Mouse (Mus musculus) layer of hippocampus, adult 2 months (tissue): ENCODE measurements around the gene Stmn3. TPM values are rescaled to one million over a fixed set of nuclear protein-coding genes. Genes with fewer than 3 reads are reported as not detected.
A peak's percentile ranks its signal among the peaks of the same experiment; 100 is the strongest.

ENCODE experiments used
- DNase-seq, 2 experiments: peaks; one replicate each; pipeline ENCODE4 v3.0.0; 2022; ENCODE audit warnings: low spot score in 2 of 2
- H3K27ac ChIP-seq: fragments of 200-600 bp; 2 replicates; pipeline ENCODE4 v1.8.1; 2022
- H3K4me3 ChIP-seq: fragments of 200-600 bp; 2 replicates; pipeline ENCODE4 v1.8.1; 2022; ENCODE audit warnings: mild to moderate bottlenecking
- CTCF ChIP-seq: fragments of 200-600 bp; conservative IDR thresholded peaks from 2 replicates; pipeline ENCODE4 v1.8.1; 2022; ENCODE audit warnings: antibody characterized with exemption, mild to moderate bottlenecking, moderate library complexity
- total RNA-seq, 2 experiments: library from RNA; stranded (reverse); gene quantifications; 2 replicates each; pipeline ENCODE4 v1.2.3; 2021

Stmn3 gene
- total RNA-seq, 2 experiments from 2014 or later, result 527 to 593 TPM

- no peak for DNase-seq
- TF ChIP-seq CTCF, result no peak
Observed at GRCm38 (mm10) chr2:181313006-181313343, 1.3 kb downstream of the Stmn3 start.

GRCm38 (mm10) chr2:181312435-181312834 lies 1.9 kb downstream of the Stmn3 start:
- no peak for TF ChIP-seq CTCF
- Histone ChIP-seq H3K4me3 (peak overlapping the region; percentile 67), H3K27ac (peak overlapping the region; percentile 95; the same call in 1 of the 2 replicates)
- DNase-seq, result no peak

More at GRCm38 (mm10) chr2:181313006-181313343, 1.3 kb downstream of the Stmn3 start:
- peak overlapping the region; percentile 67 for H3K4me3 ChIP-seq
- peak overlapping the region; percentile 95 for H3K27ac ChIP-seq

GRCm38 (mm10) chr2:181307144-181307804 lies 7.0 kb downstream of the Stmn3 start:
- Histone ChIP-seq H3K4me3 (no peak overlapping the region), H3K27ac (no peak overlapping the region; the same call in 1 of the 2 replicates)
- DNase-seq, result peak; percentile 47 to 64
- TF ChIP-seq CTCF, result peak; percentile 76

- no peak overlapping the region for H3K4me3 ChIP-seq
- DNase-seq, result no peak
Observed at GRCm38 (mm10) chr2:181304944-181305343, 9.4 kb downstream of the Stmn3 start.

GRCm38 (mm10) chr2:181302041-181302440 lies 12.3 kb downstream of the Stmn3 start:
- H3K27ac ChIP-seq, result no peak overlapping the region
- no peak for TF ChIP-seq CTCF
- DNase-seq, result no peak
- no peak overlapping the region for H3K4me3 ChIP-seq

More at GRCm38 (mm10) chr2:181304944-181305343, 9.4 kb downstream of the Stmn3 start:
- no peak overlapping the region for H3K27ac ChIP-seq
- no peak for TF ChIP-seq CTCF

GRCm38 (mm10) chr2:181290937-181291336 lies 23.4 kb downstream of the Stmn3 start:
- Histone ChIP-seq H3K27ac (no peak overlapping the region), H3K4me3 (no peak overlapping the region)
- TF ChIP-seq CTCF, result no peak
- DNase-seq, result no peak

- peak overlapping the region; percentile 94 for H3K4me3 ChIP-seq
- no peak for TF ChIP-seq CTCF
- H3K27ac ChIP-seq, result peak overlapping the region; percentile 99; the same call in 1 of the 2 replicates
- DNase-seq, result no peak
Observed at GRCm38 (mm10) chr2:181288691-181289090, 25.6 kb downstream of the Stmn3 start.

- peak within 1 kb of the TSS; percentile 99 for H3K27ac ChIP-seq
- TF ChIP-seq CTCF, result peak; percentile 69
- H3K4me3 ChIP-seq, result peak within 1 kb of the TSS; percentile 94
- DNase-seq, result peak; percentile 88 to 94
Observed at GRCm38 (mm10) chr2:181287958-181288350, 26.3 kb downstream of the Stmn3 start, which contains the start of gene Gmeb2. Gene Gmeb2, minus strand, starts transcription at chr2:181288035.

GRCm38 (mm10) chr2:181287338-181287957 lies 26.9 kb downstream of the Stmn3 start:
- peak overlapping the region; percentile 99 for H3K27ac ChIP-seq
- no peak for TF ChIP-seq CTCF
- peak overlapping the region; percentile 94 for H3K4me3 ChIP-seq
- peak; percentile 58 to 77 for DNase-seq

GRCm38 (mm10) chr2:181286629-181287337 lies 27.5 kb downstream of the Stmn3 start:
- Histone ChIP-seq H3K4me3 (peak overlapping the region; percentile 94), H3K27ac (peak overlapping the region; percentile 99)
- TF ChIP-seq CTCF, result no peak
- DNase-seq, result no peak

DNA sequence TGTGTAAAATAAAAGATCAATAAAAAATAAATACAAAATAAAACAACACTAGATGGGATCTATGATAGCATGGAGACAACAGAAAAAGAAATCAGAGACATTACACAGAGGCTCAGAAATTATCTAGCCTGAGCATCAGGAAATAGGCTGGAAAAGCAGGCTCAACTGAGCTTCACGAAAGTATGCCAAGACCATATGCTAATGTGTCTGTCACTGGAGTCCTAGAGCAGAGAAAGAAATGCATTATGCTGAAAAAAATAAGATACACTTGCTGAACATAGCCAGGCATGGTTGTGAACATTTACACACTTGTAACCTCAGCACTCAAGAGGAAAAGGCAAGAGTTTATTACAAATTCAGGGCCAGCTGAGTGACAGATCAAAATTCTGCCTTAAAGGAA lies 34.3 kb downstream of the Stmn3 start:
- no peak for TF ChIP-seq CTCF
- H3K4me3 ChIP-seq, result no peak overlapping the region
- DNase-seq, result peak in 1 of 2 experiments; percentile 24
- H3K27ac ChIP-seq, result no peak overlapping the region; the same call in 1 of the 2 replicates

GRCm38 (mm10) chr2:181277866-181278265 lies 36.4 kb downstream of the Stmn3 start:
- H3K4me3 ChIP-seq, result no peak overlapping the region
- no peak for DNase-seq
- no peak for TF ChIP-seq CTCF

GRCm38 (mm10) chr2:181276766-181277165 lies 37.5 kb downstream of the Stmn3 start:
- H3K4me3 ChIP-seq, result no peak overlapping the region
- no peak overlapping the region for H3K27ac ChIP-seq
- no peak for DNase-seq
- TF ChIP-seq CTCF, result no peak

More at GRCm38 (mm10) chr2:181277866-181278265, 36.4 kb downstream of the Stmn3 start:
- no peak overlapping the region for H3K27ac ChIP-seq

- Histone ChIP-seq H3K4me3 (no peak overlapping the region), H3K27ac (no peak overlapping the region)
- no peak for DNase-seq
- no peak for TF ChIP-seq CTCF
Observed at GRCm38 (mm10) chr2:181274639-181275038, 39.7 kb downstream of the Stmn3 start.
